Mouse (Mus musculus): ENCODE data around the gene Mta1. TPM values are rescaled to one million over a fixed set of nuclear protein-coding genes. Genes with fewer than 3 reads are reported as not detected.
A peak's percentile ranks its signal among the peaks of the same experiment; 100 is the strongest.

Mta1 gene
- polyA plus RNA-seq, 1 experiment from 2014 or later: 22.9 TPM

GRCm38 (mm10) chr12:113073420-113074328 lies 24.4 kb upstream of the Mta1 start:
- peaks cover 23% of the 10 kb centered on the region for H3K4me1 ChIP-seq
- H3K27me3 ChIP-seq (ENCODE audit: low read depth, poor library complexity, severe bottlenecking): no peaks in the 10 kb centered on the region
- peak; percentile 53 for DNase-seq (ENCODE audit: low spot score)
- peak overlapping the region; percentile 88 for H3K27ac ChIP-seq
- H3K36me3 ChIP-seq: peaks cover 33% of the 10 kb centered on the region
- WGBS: 12% methylated on average over 15 of the region's 15 CpGs
- H3K9me3 ChIP-seq (replicated peaks): no peaks in the 10 kb centered on the region
- peak overlapping the region; percentile 62 for H3K4me3 ChIP-seq

- Histone ChIP-seq H3K4me3 (peak within 1 kb of the TSS; percentile 62), H3K27me3 (ENCODE audit: low read depth, poor library complexity, severe bottlenecking) (no peaks in the 10 kb centered on the region), H3K4me1 (peaks cover 23% of the 10 kb centered on the region), H3K9me3 (replicated peaks) (no peaks in the 10 kb centered on the region), H3K36me3 (peaks cover 25% of the 10 kb centered on the region), H3K27ac (peak within 1 kb of the TSS; percentile 88)
- DNase-seq (ENCODE audit: low spot score): peak; percentile 88
- 5% methylated on average over 32 of the region's 32 CpGs for WGBS
These were observed 23.6 kb upstream of the Mta1 start, which contains the start of gene Tex22 for GRCm38 (mm10) chr12:113074329-113075062. Tex22 (plus strand) TSS chr12:113074502.

GRCm38 (mm10) chr12:113075063-113075454 lies 23.0 kb upstream of the Mta1 start:
- no peaks in the 10 kb centered on the region for H3K9me3 ChIP-seq (replicated peaks)
- WGBS: 6% methylated on average over 10 of the region's 10 CpGs
- peak overlapping the region; percentile 62 for H3K4me3 ChIP-seq
- H3K27me3 ChIP-seq (ENCODE audit: low read depth, poor library complexity, severe bottlenecking): no peaks in the 10 kb centered on the region
- H3K4me1 ChIP-seq: peaks cover 23% of the 10 kb centered on the region
- DNase-seq (ENCODE audit: low spot score): peak; percentile 87
- peak overlapping the region; percentile 88 for H3K27ac ChIP-seq
- H3K36me3 ChIP-seq: peaks cover 19% of the 10 kb centered on the region

- Histone ChIP-seq H3K27ac (peak overlapping the region; percentile 88), H3K4me1 (peaks cover 23% of the 10 kb centered on the region), H3K9me3 (replicated peaks) (no peaks in the 10 kb centered on the region), H3K36me3 (peaks cover 15% of the 10 kb centered on the region), H3K4me3 (peak overlapping the region; percentile 62), H3K27me3 (ENCODE audit: low read depth, poor library complexity, severe bottlenecking) (no peaks in the 10 kb centered on the region)
- DNase-seq (ENCODE audit: low spot score): no peak
- WGBS: 62% methylated on average over 6 of the region's 6 CpGs
These were observed 22.6 kb upstream of the Mta1 start for GRCm38 (mm10) chr12:113075486-113075885.

GRCm38 (mm10) chr12:113087276-113087675 lies 10.8 kb upstream of the Mta1 start:
- no peak for DNase-seq (ENCODE audit: low spot score)
- no peak overlapping the region for H3K4me3 ChIP-seq
- H3K36me3 ChIP-seq: no peaks in the 10 kb centered on the region
- peaks cover 14% of the 10 kb centered on the region; the same call in 1 of the 2 replicates for H3K27me3 ChIP-seq (ENCODE audit: low read depth, poor library complexity, severe bottlenecking)
- H3K27ac ChIP-seq: no peak overlapping the region
- 66% methylated on average over 3 of the region's 3 CpGs for WGBS
- H3K4me1 ChIP-seq: no peaks in the 10 kb centered on the region
- no peaks in the 10 kb centered on the region for H3K9me3 ChIP-seq (replicated peaks)

GRCm38 (mm10) chr12:113088026-113088425 lies 10.1 kb upstream of the Mta1 start:
- no peaks in the 10 kb centered on the region for H3K36me3 ChIP-seq
- H3K4me3 ChIP-seq: no peak overlapping the region
- H3K27ac ChIP-seq: no peak overlapping the region
- peaks cover 14% of the 10 kb centered on the region; the same call in 1 of the 2 replicates for H3K27me3 ChIP-seq (ENCODE audit: low read depth, poor library complexity, severe bottlenecking)
- no peaks in the 10 kb centered on the region for H3K9me3 ChIP-seq (replicated peaks)
- 31% methylated on average over 4 of the region's 4 CpGs for WGBS
- no peak for DNase-seq (ENCODE audit: low spot score)
- no peaks in the 10 kb centered on the region for H3K4me1 ChIP-seq

- peaks cover 14% of the 10 kb centered on the region; the same call in 1 of the 2 replicates for H3K27me3 ChIP-seq (ENCODE audit: low read depth, poor library complexity, severe bottlenecking)
- no peak for DNase-seq (ENCODE audit: low spot score)
- no peaks in the 10 kb centered on the region for H3K36me3 ChIP-seq
- no peaks in the 10 kb centered on the region for H3K9me3 ChIP-seq (replicated peaks)
- H3K27ac ChIP-seq: no peak overlapping the region
- H3K4me3 ChIP-seq: no peak overlapping the region
- 90% methylated on average over 6 of the region's 6 CpGs for WGBS
- no peaks in the 10 kb centered on the region for H3K4me1 ChIP-seq
These were observed 9.0 kb upstream of the Mta1 start for GRCm38 (mm10) chr12:113089107-113089506.

- no peak for DNase-seq (ENCODE audit: low spot score)
- H3K9me3 ChIP-seq (replicated peaks): no peaks in the 10 kb centered on the region
- 86% methylated on average over 17 of the region's 17 CpGs for WGBS
These were observed 8.0 kb upstream of the Mta1 start for GRCm38 (mm10) chr12:113090053-113090452.

GRCm38 (mm10) chr12:113097040-113097439 lies 1.0 kb upstream of the Mta1 start:
- H3K4me3 ChIP-seq: peak overlapping the region; percentile 97
- H3K27ac ChIP-seq: peak overlapping the region; percentile 99
- WGBS: 86% methylated on average over 5 of the region's 5 CpGs

More at GRCm38 (mm10) chr12:113090053-113090452, 8.0 kb upstream of the Mta1 start:
- no peaks in the 10 kb centered on the region for H3K4me1 ChIP-seq
- no peaks in the 10 kb centered on the region for H3K36me3 ChIP-seq
- no peak overlapping the region for H3K4me3 ChIP-seq
- H3K27me3 ChIP-seq (ENCODE audit: low read depth, poor library complexity, severe bottlenecking): peaks cover 14% of the 10 kb centered on the region; the same call in 1 of the 2 replicates
- H3K27ac ChIP-seq: no peak overlapping the region

GRCm38 (mm10) chr12:113098530-113099151 lies 563 bp downstream of the Mta1 start:
- Histone ChIP-seq H3K36me3 (peaks cover 39% of the 10 kb centered on the region), H3K4me3 (peak overlapping the region; percentile 97), H3K4me1 (peaks cover 40% of the 10 kb centered on the region), H3K27me3 (ENCODE audit: low read depth, poor library complexity, severe bottlenecking) (no peaks in the 10 kb centered on the region), H3K9me3 (replicated peaks) (no peaks in the 10 kb centered on the region), H3K27ac (peak overlapping the region; percentile 99)
- peak; percentile 63 for DNase-seq (ENCODE audit: low spot score)
- WGBS: under 1% methylated on average over 59 of the region's 60 CpGs

More at GRCm38 (mm10) chr12:113097040-113097439, 1.0 kb upstream of the Mta1 start:
- DNase-seq (ENCODE audit: low spot score): no peak
- Histone ChIP-seq H3K9me3 (replicated peaks) (no peaks in the 10 kb centered on the region), H3K4me1 (peaks cover 36% of the 10 kb centered on the region), H3K36me3 (peaks cover 23% of the 10 kb centered on the region), H3K27me3 (ENCODE audit: low read depth, poor library complexity, severe bottlenecking) (no peaks in the 10 kb centered on the region)

- DNase-seq (ENCODE audit: low spot score): no peak
- 38% methylated on average over 6 of the region's 6 CpGs for WGBS
- Histone ChIP-seq H3K27me3 (ENCODE audit: low read depth, poor library complexity, severe bottlenecking) (no peaks in the 10 kb centered on the region), H3K36me3 (peaks cover 49% of the 10 kb centered on the region), H3K4me3 (peak overlapping the region; percentile 97), H3K4me1 (peaks cover 40% of the 10 kb centered on the region), H3K9me3 (replicated peaks) (no peaks in the 10 kb centered on the region), H3K27ac (peak overlapping the region; percentile 99)
These were observed 1.6 kb downstream of the Mta1 start for GRCm38 (mm10) chr12:113099470-113100237.

All from limb, embryonic 10.5 days (tissue).